Mouse (Mus musculus): Measurements from ENCODE around the gene Ntf3. TPM values are rescaled to one million over a fixed set of nuclear protein-coding genes. Genes with fewer than 3 reads are reported as not detected.

Gene Ntf3
- polyA plus RNA-seq, 1 experiment from 2014 or later = 19.9 TPM

DNA sequence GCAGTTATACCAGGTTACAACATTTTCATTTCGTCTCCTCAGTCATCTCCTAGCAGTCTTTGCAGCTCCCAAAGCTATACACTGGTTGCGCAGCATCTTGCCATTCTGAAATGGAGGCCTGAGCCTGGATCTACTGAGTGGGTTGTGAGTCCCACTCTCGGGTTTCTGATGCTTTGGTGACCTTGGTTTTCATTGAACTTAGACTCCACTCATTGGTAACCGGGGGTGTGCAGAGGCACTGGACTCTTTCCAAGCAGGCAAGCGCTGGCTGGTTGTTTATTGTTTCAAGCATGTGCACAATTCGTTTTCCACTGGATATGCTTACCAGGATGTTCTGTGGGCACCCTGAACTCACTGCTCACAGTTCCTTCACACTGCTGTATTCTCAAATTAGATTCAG lies 71.7 kb downstream of the Ntf3 start:
- Histone ChIP-seq H3K9me3 (no peaks in the 10 kb centered on the region), H3K4me1 (no peaks in the 10 kb centered on the region), H3K27ac (replicated peaks) (no peak overlapping the region), H3K4me3 (no peak overlapping the region), H3K36me3 (replicated peaks) (peaks cover 27% of the 10 kb centered on the region), H3K27me3 (replicated peaks; ENCODE audit: low read depth, poor library complexity, severe bottlenecking) (no peaks in the 10 kb centered on the region)
- no peak for DNase-seq (ENCODE audit: low spot score)
- 82% methylated on average over 6 of the region's 6 CpGs for WGBS

DNA sequence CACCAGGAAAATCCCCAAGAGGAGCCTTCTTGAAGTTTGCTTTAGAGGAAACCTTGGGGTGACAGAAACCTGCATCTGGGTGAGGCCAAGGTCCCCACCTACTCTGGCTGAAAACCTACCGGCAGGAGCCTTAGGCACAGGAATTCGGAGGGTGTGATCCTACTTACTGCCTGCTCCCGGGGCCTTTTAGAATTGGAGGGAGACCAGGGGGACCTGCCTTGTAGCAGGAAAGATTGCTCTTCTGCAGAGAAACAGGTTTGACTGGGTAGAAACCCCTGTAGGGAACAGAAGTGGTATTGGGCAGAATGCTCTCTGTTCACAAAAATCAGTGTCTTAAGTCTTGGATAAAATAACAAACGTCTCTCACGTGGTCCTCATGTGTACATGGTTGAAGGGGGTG lies 74.7 kb downstream of the Ntf3 start:
- Histone ChIP-seq H3K4me1 (no peaks in the 10 kb centered on the region), H3K27me3 (replicated peaks; ENCODE audit: low read depth, poor library complexity, severe bottlenecking) (no peaks in the 10 kb centered on the region), H3K36me3 (replicated peaks) (peaks cover 8% of the 10 kb centered on the region; the same call in 1 of the 2 replicates), H3K9me3 (no peaks in the 10 kb centered on the region), H3K4me3 (no peak overlapping the region), H3K27ac (replicated peaks) (no peak overlapping the region)
- no peak for DNase-seq (ENCODE audit: low spot score)
- 63% methylated on average over 5 of the region's 5 CpGs for WGBS

DNA sequence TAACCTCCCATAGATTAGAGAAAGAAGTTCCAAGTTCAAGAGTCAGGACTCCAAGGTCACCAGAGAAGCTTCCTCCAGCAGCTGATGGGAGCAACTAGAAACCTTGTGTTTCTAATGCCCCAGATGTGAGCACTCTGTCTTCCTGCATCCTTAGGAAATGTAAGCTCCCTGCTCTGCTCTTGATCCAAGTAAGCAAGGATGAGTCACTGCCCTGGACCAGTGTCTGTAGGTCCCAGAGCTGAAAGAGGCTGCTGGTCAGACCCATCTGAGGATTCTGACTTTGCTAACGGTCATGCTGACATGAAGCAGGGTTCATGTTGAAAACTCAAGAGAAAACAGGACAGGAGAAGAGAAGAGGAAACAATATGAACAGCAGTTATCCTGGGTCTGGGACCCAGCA lies 76.6 kb downstream of the Ntf3 start:
- H3K9me3 ChIP-seq = no peaks in the 10 kb centered on the region
- H3K27me3 ChIP-seq (replicated peaks; ENCODE audit: low read depth, poor library complexity, severe bottlenecking) = no peaks in the 10 kb centered on the region
- H3K4me1 ChIP-seq = peaks cover 11% of the 10 kb centered on the region
- no peak overlapping the region for H3K27ac ChIP-seq (replicated peaks)
- H3K36me3 ChIP-seq (replicated peaks) = peaks cover 7% of the 10 kb centered on the region; the same call in 1 of the 2 replicates
- H3K4me3 ChIP-seq = no peak overlapping the region
- WGBS = 96% methylated on average over 1 of the region's 1 CpGs
- no peak for DNase-seq (ENCODE audit: low spot score)

DNA sequence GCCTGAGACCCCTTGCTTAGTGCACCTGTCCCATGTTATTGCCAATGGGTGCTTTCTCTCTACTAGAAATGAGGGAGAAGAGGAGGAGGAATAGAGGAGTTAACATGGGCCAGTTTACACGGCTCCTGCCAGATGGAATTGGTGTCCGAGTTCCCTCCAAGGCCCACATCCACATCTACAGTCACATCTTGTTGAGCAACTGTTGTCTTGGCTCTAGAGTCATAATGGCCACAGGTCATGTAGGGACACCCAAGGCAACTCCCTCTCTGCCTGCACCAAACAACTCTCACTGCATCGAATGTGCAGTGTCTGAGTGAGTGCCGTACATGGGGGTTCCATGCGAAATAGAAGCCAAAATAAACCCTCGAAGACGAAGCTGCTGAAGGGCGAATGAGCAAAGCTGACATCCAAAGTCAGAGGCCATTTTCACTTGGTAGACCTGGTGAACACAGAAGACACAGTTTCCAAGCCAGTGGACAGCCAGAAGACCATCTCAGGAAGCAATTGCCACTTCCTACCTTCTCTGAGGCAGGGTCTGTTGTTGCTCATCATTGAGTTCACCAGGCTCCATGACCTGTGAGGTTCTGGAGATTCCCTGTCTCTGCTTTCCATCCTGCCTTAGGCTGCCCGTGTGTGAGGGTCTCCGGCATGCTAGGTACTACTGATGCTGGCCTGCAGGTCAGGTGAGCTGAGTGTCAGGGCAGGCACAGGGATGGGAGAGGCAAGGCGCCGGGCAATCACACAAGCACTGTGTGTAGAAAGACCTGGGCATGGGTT lies 78.0 kb downstream of the Ntf3 start:
- no peaks in the 10 kb centered on the region for H3K9me3 ChIP-seq
- no peak for DNase-seq (ENCODE audit: low spot score)
- peaks cover 11% of the 10 kb centered on the region for H3K4me1 ChIP-seq
- 94% methylated on average over 12 of the region's 12 CpGs for WGBS
- no peaks in the 10 kb centered on the region for H3K27me3 ChIP-seq (replicated peaks; ENCODE audit: low read depth, poor library complexity, severe bottlenecking)
- no peaks in the 10 kb centered on the region for H3K36me3 ChIP-seq (replicated peaks)
- H3K4me3 ChIP-seq = no peak overlapping the region
- H3K27ac ChIP-seq (replicated peaks) = no peak overlapping the region

DNA sequence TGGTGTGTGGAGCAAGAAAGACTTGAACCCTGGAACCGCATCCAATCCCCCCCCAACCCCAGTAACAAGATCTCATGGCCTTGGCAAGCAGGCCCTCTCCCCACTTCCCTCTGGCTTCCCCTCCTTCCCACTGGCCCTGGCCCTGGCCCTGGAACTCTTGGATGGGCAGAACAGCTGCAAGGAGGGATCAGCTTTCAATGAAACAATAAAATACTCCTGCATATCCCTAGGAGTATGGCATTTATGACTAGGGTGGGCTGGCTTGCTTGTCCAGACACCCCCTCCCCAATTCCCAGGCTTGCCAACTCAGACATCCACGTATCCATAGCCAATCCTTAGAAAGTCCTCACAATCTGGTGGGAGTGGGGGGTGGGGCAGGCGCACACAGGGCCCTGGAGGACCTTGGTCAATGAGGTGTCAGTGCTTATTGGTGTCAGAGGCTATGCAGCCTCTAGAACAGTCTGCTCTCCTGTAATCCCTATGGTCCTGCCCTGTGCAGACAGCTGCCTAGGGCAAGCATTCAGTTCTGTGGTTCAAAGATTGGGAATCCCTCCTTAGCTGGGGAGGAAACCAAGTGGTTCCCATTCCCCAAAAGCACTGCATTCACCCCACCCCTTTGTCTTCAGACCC lies 80.3 kb downstream of the Ntf3 start:
- Histone ChIP-seq H3K9me3 (no peaks in the 10 kb centered on the region), H3K36me3 (replicated peaks) (no peaks in the 10 kb centered on the region), H3K4me1 (peaks cover 11% of the 10 kb centered on the region), H3K4me3 (no peak overlapping the region), H3K27ac (replicated peaks) (peak overlapping the region; percentile 10), H3K27me3 (replicated peaks; ENCODE audit: low read depth, poor library complexity, severe bottlenecking) (no peaks in the 10 kb centered on the region)
- WGBS = 76% methylated on average over 3 of the region's 3 CpGs
- peak; percentile 17 for DNase-seq (ENCODE audit: low spot score)

DNA sequence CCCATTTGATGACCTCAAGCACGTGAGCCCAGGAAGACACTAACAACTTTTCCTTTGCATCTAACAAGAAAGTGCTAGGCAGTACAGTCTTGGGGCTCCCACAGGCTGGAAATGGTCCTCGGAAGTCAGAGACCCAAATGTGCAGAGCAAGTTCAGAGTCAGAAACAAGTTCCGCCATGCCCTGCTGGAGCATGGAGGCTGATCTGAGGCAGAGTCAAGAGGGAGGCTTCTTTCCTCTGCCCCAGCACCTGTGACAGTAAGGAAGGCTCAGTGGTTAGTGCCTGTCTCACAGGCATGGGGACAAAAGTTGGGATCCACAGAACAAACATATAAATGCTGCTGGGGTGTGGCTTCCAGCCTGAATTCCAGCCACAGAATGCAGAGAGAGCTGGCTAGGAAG lies 86.2 kb downstream of the Ntf3 start:
- no peaks in the 10 kb centered on the region for H3K27me3 ChIP-seq (replicated peaks; ENCODE audit: low read depth, poor library complexity, severe bottlenecking)
- no peak overlapping the region for H3K27ac ChIP-seq (replicated peaks)
- no peak for DNase-seq (ENCODE audit: low spot score)
- H3K4me3 ChIP-seq = no peak overlapping the region
- WGBS = 82% methylated on average over 3 of the region's 3 CpGs
- no peaks in the 10 kb centered on the region for H3K9me3 ChIP-seq
- H3K4me1 ChIP-seq = no peaks in the 10 kb centered on the region; the same call in 1 of the 2 replicates
- no peaks in the 10 kb centered on the region for H3K36me3 ChIP-seq (replicated peaks)

DNA sequence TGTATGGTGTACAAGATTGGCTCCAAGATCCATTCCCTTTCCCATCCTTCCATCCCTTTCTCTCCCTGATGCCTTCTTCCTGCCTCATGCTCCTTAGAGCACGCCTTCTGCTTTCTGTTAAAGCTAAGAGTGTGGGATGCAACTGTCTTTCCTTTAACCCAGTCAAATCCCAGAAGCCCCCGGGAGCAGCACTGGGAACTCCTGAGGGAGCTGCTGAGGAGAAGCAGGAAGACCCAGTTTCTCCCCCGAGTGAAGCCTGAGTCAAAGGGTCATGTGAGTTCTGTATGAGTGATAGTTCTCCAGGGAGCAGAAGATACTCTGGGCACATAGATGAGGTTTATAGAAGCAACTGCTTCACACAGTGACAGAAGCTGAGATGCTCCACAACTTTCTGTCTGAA lies 109.0 kb downstream of the Ntf3 start:
- Histone ChIP-seq H3K4me3 (no peak overlapping the region), H3K27me3 (replicated peaks; ENCODE audit: low read depth, poor library complexity, severe bottlenecking) (no peaks in the 10 kb centered on the region), H3K36me3 (replicated peaks) (no peaks in the 10 kb centered on the region), H3K4me1 (no peaks in the 10 kb centered on the region), H3K27ac (replicated peaks) (no peak overlapping the region), H3K9me3 (no peaks in the 10 kb centered on the region)
- WGBS = 77% methylated on average over 3 of the region's 3 CpGs
- DNase-seq (ENCODE audit: low spot score) = no peak

DNA sequence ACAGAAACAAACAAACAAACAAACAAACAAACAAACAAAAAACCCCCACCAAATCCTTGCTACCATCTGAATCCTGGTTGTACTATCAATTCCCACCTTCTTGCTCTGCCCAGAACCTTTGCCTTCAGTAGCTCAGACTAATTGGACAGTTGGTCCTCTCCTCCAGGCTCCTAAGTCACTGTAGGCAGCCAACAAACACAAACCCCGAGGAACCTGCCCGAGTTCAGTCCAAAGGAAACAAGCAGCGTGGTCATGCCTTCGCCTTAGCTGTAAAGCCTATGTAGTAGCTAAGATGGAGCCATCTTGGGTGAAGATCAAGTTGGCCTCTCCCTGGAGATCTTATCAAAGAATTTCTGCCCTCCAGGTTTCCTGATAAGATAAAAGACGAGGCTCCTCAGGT lies 113.6 kb downstream of the Ntf3 start:
- Histone ChIP-seq H3K27me3 (replicated peaks; ENCODE audit: low read depth, poor library complexity, severe bottlenecking) (no peaks in the 10 kb centered on the region), H3K9me3 (no peaks in the 10 kb centered on the region), H3K4me3 (no peak overlapping the region), H3K27ac (replicated peaks) (no peak overlapping the region), H3K4me1 (0 out of 2 replicates have a peak, but pooled peaks cover 1% of the 10 kb centered on the region), H3K36me3 (replicated peaks) (no peaks in the 10 kb centered on the region)
- no peak for DNase-seq (ENCODE audit: low spot score)
- WGBS = 82% methylated on average over 5 of the region's 5 CpGs

Data from embryonic facial prominence, embryonic 10.5 days (tissue).